Mouse (Mus musculus) layer of hippocampus, postnatal 10 days (tissue): ENCODE data around the gene Bicra. TPM values are rescaled to one million over a fixed set of nuclear protein-coding genes. Genes with fewer than 3 reads are reported as not detected.

Experiments
- DNase-seq, 2 experiments: peaks; one replicate each; pipeline ENCODE4 v3.0.0; 2021; ENCODE audit warnings: low spot score in 2 of 2
- total RNA-seq, 2 experiments: library from RNA; stranded (reverse); gene quantifications; 2 replicates each; pipeline ENCODE4 v1.2.3; 2021

Gene Bicra
- total RNA-seq, 2 experiments from 2014 or later: 19.3 to 21.1 TPM

GRCm38 (mm10) chr7:16048675-16049575 lies 1.2 kb upstream of the Bicra start:
- no peak for DNase-seq

GRCm38 (mm10) chr7:16048164-16048564 lies 443 bp upstream of the Bicra start:
- peak; percentile 98 to 99 for DNase-seq

GRCm38 (mm10) chr7:16046481-16047337 lies 1.0 kb downstream of the Bicra start:
- peak; percentile 73 to 82 for DNase-seq

GRCm38 (mm10) chr7:16046101-16046480 lies 1.6 kb downstream of the Bicra start:
- peak in 1 of 2 experiments; percentile 48 for DNase-seq

- DNase-seq: no peak
Observed at GRCm38 (mm10) chr7:16045538-16045937, 2.2 kb downstream of the Bicra start.

- no peak for DNase-seq
Observed at GRCm38 (mm10) chr7:16044531-16044930, 3.2 kb downstream of the Bicra start.

GRCm38 (mm10) chr7:16043861-16044435 lies 3.8 kb downstream of the Bicra start:
- DNase-seq: no peak

- DNase-seq: no peak
Observed at GRCm38 (mm10) chr7:16042850-16043775, 4.6 kb downstream of the Bicra start.

- DNase-seq: no peak
Observed at GRCm38 (mm10) chr7:16041208-16041607, 6.5 kb downstream of the Bicra start.

GRCm38 (mm10) chr7:16039363-16039762 lies 8.4 kb downstream of the Bicra start:
- DNase-seq: no peak

- no peak for DNase-seq
Observed at GRCm38 (mm10) chr7:16036972-16037371, 10.7 kb downstream of the Bicra start.

GRCm38 (mm10) chr7:16033580-16034461 lies 13.9 kb downstream of the Bicra start:
- DNase-seq: no peak

GRCm38 (mm10) chr7:16033059-16033458 lies 14.7 kb downstream of the Bicra start:
- DNase-seq: no peak

GRCm38 (mm10) chr7:16031072-16031471 lies 16.6 kb downstream of the Bicra start:
- no peak for DNase-seq

GRCm38 (mm10) chr7:16028102-16028927 lies 19.4 kb downstream of the Bicra start:
- DNase-seq: no peak

- no peak for DNase-seq
Observed at GRCm38 (mm10) chr7:16024603-16025222, 23.0 kb downstream of the Bicra start.

GRCm38 (mm10) chr7:16019256-16020094 lies 28.2 kb downstream of the Bicra start:
- no peak for DNase-seq
